Mouse (Mus musculus) R1 (cell line): ENCODE results near the gene Rtf2.

Experiments used
- DNase-seq: peaks from one replicate; pipeline ENCODE4 v3.0.0-alpha.2; 2018; ENCODE audit warnings: low read depth, low spot score

Rtf2 gene

DNA sequence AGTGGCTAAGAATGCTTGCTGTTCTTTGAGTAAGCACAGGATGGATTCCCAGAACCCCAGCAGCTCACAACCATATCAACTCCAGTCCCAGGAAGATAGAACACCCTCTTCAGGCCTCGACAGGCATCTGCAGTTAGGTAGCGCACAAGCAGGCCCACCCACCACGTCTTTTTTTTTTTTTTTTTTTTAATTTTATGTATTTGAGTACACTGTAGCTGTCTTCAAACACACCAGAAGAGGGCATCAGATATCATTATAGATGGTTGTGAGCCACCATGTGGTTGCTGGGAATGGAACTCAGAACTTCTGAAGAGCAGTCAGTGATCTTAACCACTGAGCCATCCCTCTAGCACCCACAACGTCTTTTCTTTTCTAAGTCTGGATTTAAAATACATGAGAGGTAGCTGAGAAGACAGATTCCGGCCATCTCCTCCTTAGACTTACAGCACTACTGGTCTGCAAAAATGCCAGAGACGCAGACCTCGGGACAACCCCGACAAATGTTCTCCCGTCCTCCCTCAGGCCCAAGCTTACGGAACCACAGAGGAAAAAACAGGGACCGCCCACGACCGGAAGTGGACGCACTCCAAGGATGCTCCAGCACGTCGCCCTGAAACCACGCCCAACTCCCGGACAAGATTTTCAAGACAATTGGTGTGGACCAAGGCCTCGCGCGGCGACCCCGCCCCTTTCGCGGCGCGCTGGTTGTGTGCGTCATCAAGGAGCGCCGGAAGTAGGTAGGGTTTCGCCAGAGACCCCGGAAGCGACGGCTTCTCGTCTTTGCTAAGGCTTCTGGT, at the start of gene Rtf2:
TSS of gene Rtf2 (plus strand) at position 714 of the 797 bp plus-strand sequence.
- DNase-seq = peak; percentile 99

DNA sequence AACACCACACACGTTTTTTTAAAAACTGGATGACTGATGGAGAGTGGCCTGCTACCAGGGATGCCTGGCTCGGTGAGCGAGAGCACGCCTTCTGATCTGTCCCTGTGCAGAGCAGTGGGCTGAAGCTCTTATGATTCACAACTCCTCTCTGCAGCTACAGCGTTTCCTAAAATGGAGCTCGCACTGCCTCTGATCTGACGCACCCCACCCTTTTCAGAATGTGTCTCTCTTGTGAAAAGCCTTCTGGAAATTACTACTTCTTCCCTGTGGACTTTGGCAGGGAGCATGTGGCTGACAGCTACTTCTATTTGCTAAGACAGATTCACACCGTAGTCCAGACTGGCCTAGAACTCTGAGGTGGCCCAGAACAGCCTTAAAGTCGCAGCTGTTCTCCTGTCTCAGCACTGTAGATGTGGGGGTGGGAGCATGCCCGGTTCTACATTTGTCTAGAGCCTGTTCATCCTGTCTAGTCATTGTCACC, 48.3 kb upstream of the Rtf2 start:
- DNase-seq = no peak

DNA sequence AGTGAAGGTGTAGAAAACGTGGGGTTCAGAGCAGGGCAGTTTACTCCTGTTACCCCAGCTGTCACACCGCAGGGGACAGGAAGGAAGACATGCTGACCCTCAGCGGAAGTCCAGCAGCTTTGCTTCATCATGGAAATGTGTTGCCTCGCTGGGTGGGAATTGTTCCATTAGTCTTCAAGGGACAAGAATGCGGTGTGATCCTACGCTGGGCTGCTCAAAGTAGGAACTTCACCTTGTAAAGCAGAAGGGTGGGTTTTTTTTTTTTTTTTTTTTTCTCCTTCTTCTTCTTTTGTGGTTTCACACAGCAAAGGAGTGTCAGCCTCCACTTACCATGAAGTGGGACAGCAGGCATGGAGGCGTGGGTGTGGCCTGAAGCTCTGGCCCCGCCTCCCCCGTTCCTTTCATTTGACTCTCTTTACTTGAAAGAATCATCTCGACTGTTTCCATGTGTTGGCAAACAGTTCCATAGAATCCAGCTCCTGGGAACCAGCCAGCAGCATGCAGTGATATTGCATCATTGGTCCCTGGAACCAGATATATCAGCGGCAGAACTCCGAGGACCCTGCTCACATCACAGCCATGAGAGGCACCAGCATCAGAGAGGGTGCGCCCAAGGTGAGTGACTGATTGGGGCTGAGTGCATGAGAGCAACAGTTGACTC, 46.8 kb upstream of the Rtf2 start, which contains the start of gene Cass4:
TSS of gene Cass4 (plus strand) at position 404 of the 661 bp plus-strand sequence.
- peak; percentile 96 for DNase-seq

DNA sequence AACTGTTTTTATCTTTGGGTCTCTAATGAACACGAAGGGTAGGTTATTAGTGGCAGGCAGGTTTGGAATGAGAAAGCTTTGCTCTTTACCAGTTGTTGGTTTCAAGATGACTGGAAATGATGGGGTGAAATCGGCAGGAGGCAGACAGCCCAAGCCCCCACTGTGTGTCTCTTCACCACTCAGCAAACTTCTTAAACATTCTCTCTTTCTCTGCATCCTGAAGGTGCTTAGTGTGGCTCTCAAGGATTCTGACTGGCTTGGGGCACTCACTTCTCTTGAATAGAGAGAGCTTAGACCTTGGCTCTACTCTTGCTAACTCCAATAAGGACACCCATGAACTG, 46.3 kb upstream of the Rtf2 start:
- DNase-seq = no peak

- no peak for DNase-seq
Measured at GRCm38 (mm10) chr2:172394671-172395070, 45.7 kb upstream of the Rtf2 start.

DNA sequence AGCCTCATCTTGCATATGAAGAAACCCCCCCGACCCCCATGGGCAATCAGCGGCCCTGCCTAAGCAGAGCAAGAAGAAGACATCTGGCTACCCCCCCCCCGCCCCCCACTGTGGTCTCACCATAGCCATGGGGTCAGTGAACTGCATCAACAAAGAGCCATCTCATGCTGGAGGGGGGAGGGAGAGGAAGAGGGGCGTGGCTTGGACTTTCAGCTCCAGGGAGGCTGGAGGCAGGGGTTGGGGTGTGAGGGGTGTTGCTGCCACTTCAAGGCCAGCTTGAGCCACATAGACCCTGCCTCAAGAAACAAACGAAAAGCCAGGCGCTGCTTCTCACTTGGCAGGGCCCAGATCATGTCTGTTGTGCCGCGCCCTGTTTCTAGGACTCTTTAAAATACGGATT, 44.4 kb upstream of the Rtf2 start:
- DNase-seq = peak; percentile 72

DNA sequence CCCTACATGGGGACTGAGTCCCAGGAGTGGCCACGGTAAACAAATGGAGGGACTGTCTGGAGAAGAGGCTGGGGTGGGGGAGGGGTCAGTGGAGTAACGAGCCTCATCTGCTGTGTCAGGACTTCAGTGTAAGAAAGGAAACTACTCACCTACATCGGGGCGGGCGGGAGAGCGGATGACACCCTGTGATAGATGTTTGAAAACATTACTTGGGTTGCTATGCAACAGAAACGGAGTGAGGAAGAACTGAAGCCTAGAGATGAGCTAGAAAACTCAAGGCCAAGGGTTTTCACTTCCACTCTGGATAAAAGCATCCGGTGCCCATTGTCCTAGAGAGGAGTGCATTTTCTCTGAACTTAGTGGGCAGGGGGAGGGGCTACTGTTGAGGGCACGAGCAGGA, 40.5 kb upstream of the Rtf2 start:
- DNase-seq = peak; percentile 89

- DNase-seq = no peak
Measured at GRCm38 (mm10) chr2:172401116-172401825, 39.1 kb upstream of the Rtf2 start.

DNA sequence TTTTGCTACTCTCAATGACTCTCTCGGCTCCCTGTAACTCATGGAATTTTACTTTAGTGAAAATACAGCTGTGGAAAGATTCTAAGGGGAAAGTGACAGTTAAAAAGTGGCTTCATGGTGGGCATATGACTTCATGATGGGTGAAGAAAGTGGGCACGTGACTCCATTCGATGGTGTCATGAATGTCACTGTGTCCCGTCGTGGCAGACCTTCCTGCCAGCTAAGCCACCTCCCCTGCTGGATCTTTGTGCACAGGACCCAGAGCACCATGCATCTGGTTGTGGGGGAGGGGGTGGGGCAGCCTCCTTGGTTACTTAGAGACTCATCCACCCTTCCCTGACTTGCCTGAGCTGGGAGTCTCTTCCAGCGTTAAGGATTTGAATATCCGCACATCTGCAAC, 36.1 kb upstream of the Rtf2 start:
- DNase-seq = peak; percentile 52

- DNase-seq = no peak
Measured at GRCm38 (mm10) chr2:172405011-172405410, 35.3 kb upstream of the Rtf2 start.

DNA sequence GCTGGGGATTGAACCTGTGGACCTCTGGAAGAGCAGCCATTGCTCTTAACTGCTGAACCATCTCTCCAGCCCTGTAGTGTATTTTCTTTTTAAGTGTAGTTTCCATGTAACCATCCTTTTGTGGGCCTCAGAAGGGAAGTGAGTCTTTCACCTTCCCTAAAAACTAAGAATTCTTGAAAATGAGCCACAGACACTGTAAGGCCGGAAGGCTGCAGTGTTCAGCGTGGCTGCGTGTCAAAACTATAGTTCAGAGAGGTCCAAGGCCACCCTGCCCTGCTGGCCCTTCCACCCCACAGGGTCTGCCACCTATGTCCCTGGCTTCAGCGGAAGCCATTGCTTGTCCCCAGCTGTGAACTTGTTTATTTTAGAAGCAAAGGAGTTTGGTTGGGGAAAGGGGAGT, 34.2 kb upstream of the Rtf2 start:
- no peak for DNase-seq

DNA sequence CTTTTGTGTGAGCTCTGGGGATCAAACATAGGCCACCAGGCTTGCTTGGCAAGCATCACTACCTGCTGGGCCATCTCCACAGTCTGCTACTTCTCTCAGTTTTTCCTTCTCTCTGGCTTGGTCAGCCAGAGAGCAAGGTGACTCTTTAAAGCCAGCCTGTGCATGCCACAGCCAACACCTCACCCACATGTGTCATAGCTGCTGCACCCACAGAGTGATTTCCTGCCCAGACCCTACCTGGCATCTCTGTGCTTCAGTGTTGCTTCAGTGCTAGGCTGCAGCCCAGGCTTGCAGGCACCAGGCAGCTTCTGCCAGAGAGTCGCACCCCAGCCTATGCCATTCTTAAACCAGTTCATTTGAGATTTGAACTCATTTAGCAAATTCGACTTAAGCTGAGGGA, 32.9 kb upstream of the Rtf2 start:
- DNase-seq = no peak

GRCm38 (mm10) chr2:172410686-172411085, 29.7 kb upstream of the Rtf2 start:
- no peak for DNase-seq

DNA sequence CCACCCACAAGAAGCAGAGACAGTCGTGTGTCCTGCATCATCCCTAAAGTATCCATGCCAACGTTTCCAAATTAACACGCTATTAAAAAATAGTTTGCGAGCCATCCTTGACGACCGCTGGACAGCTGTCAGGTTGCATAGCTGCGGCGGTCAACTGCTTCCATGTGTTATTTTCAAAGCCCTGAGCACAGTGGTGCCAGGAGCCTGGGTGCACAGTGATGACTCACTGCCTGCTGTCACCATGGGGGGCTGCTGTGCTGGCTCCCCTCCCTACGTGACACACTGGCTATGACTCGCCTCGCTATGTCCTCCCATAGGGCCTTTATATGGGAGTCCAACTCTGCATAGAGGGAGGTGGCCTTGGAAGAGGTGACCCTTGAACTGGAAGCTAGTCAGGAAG, 29.3 kb upstream of the Rtf2 start:
- no peak for DNase-seq

DNA sequence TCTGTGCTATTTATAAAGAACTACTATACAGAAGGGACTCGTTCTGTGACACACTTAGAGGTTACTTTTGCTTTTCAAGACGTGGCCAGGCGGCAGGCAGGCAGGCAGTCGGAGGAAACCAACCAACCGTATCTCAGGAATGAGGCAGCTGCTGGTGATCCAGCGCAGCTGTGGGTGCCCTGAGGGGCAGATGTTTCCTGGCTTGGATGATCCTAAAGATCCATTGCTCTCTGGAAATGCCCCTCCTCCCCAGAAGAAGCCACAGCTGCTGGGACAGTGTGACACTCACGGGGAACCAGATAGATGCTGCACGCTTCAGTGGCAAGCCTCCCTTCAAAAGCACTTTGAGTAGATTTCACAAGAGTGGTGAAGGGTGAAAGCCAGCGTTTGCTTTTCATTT, 27.9 kb upstream of the Rtf2 start:
- no peak for DNase-seq

DNA sequence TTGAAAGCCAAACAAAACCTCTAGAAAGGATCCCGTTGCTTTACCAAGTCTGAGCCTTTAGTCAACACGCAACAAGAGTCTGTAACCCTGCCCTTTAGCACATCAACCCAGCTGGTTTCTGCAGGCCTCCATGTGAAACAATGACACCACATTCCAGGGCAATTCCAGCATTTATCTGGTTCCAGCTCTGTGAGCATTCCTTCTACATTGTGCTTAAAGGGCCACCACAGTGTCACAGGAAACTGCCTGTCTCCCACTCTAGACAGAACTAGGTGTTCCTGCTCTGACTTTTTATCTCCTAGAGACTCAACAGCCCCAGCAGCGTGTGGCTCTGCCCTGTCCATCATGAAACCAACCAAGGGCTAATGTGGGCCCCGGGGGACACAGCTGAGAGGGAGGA, 27.1 kb upstream of the Rtf2 start:
- peak; percentile 33 for DNase-seq

DNA sequence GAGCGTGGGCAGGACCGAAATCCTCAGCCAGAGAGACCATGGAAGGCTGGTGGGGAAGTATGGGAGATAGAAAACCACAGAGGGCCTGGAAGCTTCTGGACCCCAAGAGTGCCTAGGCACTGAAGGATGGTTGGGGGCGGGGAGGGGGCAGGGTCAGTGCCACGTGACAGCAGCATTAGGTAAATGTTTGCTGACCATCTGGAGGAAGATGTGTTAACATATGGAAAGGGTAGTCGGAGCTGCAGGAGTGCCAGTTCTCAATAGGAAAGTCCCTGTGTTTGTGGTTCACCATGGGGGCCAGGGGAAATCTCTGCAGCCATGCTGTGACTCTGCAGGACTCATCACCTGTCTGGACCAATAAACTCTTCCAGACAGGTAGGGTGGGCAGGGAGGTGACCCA, 26.5 kb upstream of the Rtf2 start:
- no peak for DNase-seq

DNA sequence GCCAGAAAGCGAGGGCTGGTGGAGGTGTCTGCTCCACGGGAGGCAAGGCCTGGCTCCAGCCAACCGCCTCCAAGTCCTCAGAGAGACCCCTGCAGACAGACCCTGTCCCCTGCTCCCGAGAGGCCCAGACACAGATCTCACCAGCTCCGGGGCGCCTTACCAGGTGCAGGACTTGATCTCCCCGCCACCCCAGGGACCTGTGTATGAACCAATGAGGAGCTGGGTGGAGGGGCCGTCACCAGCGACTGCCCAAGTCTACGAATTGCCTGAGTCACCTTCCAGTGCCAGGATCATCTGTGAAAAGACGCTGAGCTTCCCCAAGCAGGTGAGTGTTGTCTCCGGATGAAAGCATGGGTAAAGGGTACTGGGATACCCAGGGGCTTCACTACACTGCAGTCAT, 24.1 kb upstream of the Rtf2 start:
- DNase-seq = no peak

GRCm38 (mm10) chr2:172416876-172417275, 23.5 kb upstream of the Rtf2 start:
- DNase-seq = no peak

DNA sequence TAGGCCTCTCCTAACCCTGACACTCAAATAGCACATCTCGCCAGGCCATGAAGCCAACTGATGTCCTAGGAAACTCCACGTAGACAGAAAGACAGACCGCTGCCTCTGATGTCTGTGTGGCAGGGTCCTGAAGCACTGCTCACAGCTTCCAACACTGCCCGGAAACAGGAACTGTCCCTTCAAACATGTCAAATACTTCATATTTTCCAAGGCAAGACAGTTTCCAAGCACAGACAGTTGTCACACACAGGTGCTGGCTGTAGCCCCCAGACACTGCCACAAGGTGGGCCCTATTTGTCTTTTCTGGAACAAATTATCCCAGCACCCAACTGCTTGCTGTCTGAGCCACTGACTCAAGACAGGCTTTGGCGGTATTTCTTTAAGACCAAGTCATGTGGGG, 22.1 kb upstream of the Rtf2 start:
- no peak for DNase-seq

- DNase-seq = no peak
Measured at GRCm38 (mm10) chr2:172430609-172431008, 9.7 kb upstream of the Rtf2 start.

- DNase-seq = peak; percentile 38
Measured at GRCm38 (mm10) chr2:172433746-172434145, 6.6 kb upstream of the Rtf2 start.
